Comparison of ENCODE assay signal across 14 mouse cellular contexts in genomic region chr2:68442113-68442717, GRCm38 (mm10). TPM values are rescaled to one million over a fixed set of nuclear protein-coding genes. Genes with fewer than 3 reads are reported as not detected.
DNase-seq lines count a peak whose midpoint lies in the region; ATAC-seq and TF ChIP-seq lines count a peak whose summit lies in the region.
"Had no signal": no experiment of that assay in that cellular context is flagged by ENCODE, and none has a peak within 500 bp of the region (broad histone marks: within the 10 kb centered on the region; RNA-seq: fewer than 3 reads in every experiment).

No protein-coding gene starts in this region.

- no peaks in the 10 kb centered on the region for H3K27me3 ChIP-seq in heart, embryonic 12.5 days (replicated peaks)
- no peaks in the 10 kb centered on the region for H3K27me3 ChIP-seq in kidney, postnatal 0 days (ENCODE audit: insufficient read depth, low read length)
- H3K27me3 ChIP-seq in embryonic facial prominence, embryonic 14.5 days (replicated peaks; ENCODE audit: control insufficient read depth, insufficient read depth, low read length) = no peaks in the 10 kb centered on the region

- H3K27ac ChIP-seq in heart, embryonic 12.5 days (ENCODE audit: poor library complexity, severe bottlenecking) = peak overlapping the region; percentile 63
- H3K27ac ChIP-seq in kidney, postnatal 0 days = no peak overlapping the region
- H3K27ac ChIP-seq in embryonic facial prominence, embryonic 14.5 days (replicated peaks; ENCODE audit: low read depth, low read length) = 0 out of 2 replicates have a peak overlapping the region, but pooled peaks have one; percentile 28

- ATAC-seq in heart, embryonic 12.5 days (ENCODE audit: insufficient number of reproducible peaks, low FRiP score) = 0 out of 2 replicates have a peak, but pooled peaks have one; percentile 10
- no peak for ATAC-seq in kidney, postnatal 0 days (replicated peaks; ENCODE audit: low FRiP score, low read depth)
- no peak for ATAC-seq in embryonic facial prominence, embryonic 14.5 days (ENCODE audit: low read depth)
- ATAC-seq: intestine, postnatal 0 days had no signal

- H3K9me3 ChIP-seq in heart, embryonic 12.5 days (replicated peaks) = no peaks in the 10 kb centered on the region
- H3K9me3 ChIP-seq in kidney, postnatal 0 days (replicated peaks; ENCODE audit: low read length) = no peaks in the 10 kb centered on the region
- H3K9me3 ChIP-seq in embryonic facial prominence, embryonic 14.5 days (ENCODE audit: control insufficient read depth, low read length) = no peaks in the 10 kb centered on the region

- no peak for TF ChIP-seq CTCF in kidney, postnatal 0 days (IDR thresholded peaks at IDR 0.05; ENCODE audit: low read depth)

- H3K9ac ChIP-seq in heart, embryonic 12.5 days = no peak overlapping the region
- no peak overlapping the region for H3K9ac ChIP-seq in kidney, postnatal 0 days (ENCODE audit: low read depth, low read length)
- H3K9ac ChIP-seq in embryonic facial prominence, embryonic 14.5 days (ENCODE audit: low read depth, low read length) = no peak overlapping the region
- H3K9ac ChIP-seq: forebrain, postnatal 0 days had no signal

- DNase-seq in heart, postnatal 36 days = no peak
- DNase-seq in kidney, postnatal 0 days (ENCODE audit: low spot score) = peak; percentile 68
- no peak for DNase-seq in kidney, postnatal 25 days
- DNase-seq in Muller cell, postnatal 12 days (ENCODE audit: inconsistent ontology term) = peak; percentile 17
- DNase-seq in embryonic facial prominence, embryonic 14.5 days (ENCODE audit: low spot score) = peak; percentile 27
- no peak for DNase-seq in frontal cortex, adult 2 months (ENCODE audit: extremely low spot score in 1 of 2, low spot score in 1 of 2)
- no peak for DNase-seq in testis, postnatal 10 days (ENCODE audit: low spot score)
- DNase-seq: adrenal gland, postnatal 14 days; B cell, adult 2 months; cerebellum, postnatal 10 days; forebrain, postnatal 0 days; liver had no signal

- no peak overlapping the region for H3K4me2 ChIP-seq in heart, embryonic 12.5 days
- no peak overlapping the region for H3K4me2 ChIP-seq in kidney, postnatal 0 days (ENCODE audit: low read length)
- H3K4me2 ChIP-seq in embryonic facial prominence, embryonic 14.5 days (ENCODE audit: low read depth, low read length) = no peak overlapping the region

- H3K4me1 ChIP-seq in heart, embryonic 12.5 days (replicated peaks) = peaks cover 69% of the 10 kb centered on the region
- 0 out of 2 replicates have a peak, but pooled peaks cover 3% of the 10 kb centered on the region for H3K4me1 ChIP-seq in kidney, postnatal 0 days (replicated peaks; ENCODE audit: insufficient read depth, low read length)
- peaks cover 17% of the 10 kb centered on the region for H3K4me1 ChIP-seq in embryonic facial prominence, embryonic 14.5 days (ENCODE audit: control insufficient read depth, insufficient read depth, low read length)

- peaks cover 16% of the 10 kb centered on the region for H3K36me3 ChIP-seq in heart, embryonic 12.5 days
- peaks cover 3% of the 10 kb centered on the region; the same call in 1 of the 2 replicates for H3K36me3 ChIP-seq in kidney, postnatal 0 days (ENCODE audit: insufficient read depth, low read length)
- H3K36me3 ChIP-seq in embryonic facial prominence, embryonic 14.5 days (ENCODE audit: control insufficient read depth, insufficient read depth, low read length) = no peaks in the 10 kb centered on the region

- WGBS in heart, embryonic 12.5 days = 36% methylated on average over 5 of the region's 5 CpGs
- WGBS in kidney, postnatal 0 days = 41% methylated on average over 5 of the region's 5 CpGs
- WGBS in embryonic facial prominence, embryonic 14.5 days = 33% methylated on average over 5 of the region's 5 CpGs

- intact Hi-C loops in heart, postnatal 36 days (cut with DNase I) = no loop called here

- no peak overlapping the region for H3K4me3 ChIP-seq in heart, embryonic 12.5 days
- no peak overlapping the region for H3K4me3 ChIP-seq in kidney, postnatal 0 days (replicated peaks; ENCODE audit: low read depth, low read length)
- no peak overlapping the region for H3K4me3 ChIP-seq in embryonic facial prominence, embryonic 14.5 days (ENCODE audit: low read depth, low read length)

RNA-seq across cellular contexts. Expression of gene Stk39, which starts 29.9 kb away (rescaled TPM):
- polyA plus RNA-seq in heart, embryonic 12.5 days (2016; fragmentation: Nextera tagmentation; extraction: Ambion mirVana) = 75.5 and 77.2 TPM in 2 replicates
- 10 to 100 TPM; 67.5 to 80.3 TPM for total RNA-seq in heart, postnatal 36 days (2021)
- polyA plus RNA-seq in kidney, postnatal 0 days (2015; fragmentation: Nextera tagmentation; extraction: Ambion mirVana) = 26.7 and 29.0 TPM in 2 replicates
- 26.9 and 28.9 TPM in 2 replicates for polyA plus RNA-seq in embryonic facial prominence, embryonic 14.5 days (2014; fragmentation: Nextera tagmentation; extraction: Ambion mirVana)
- polyA plus RNA-seq in frontal cortex, adult 2 months (2012; rRNA removed) = 37.2 and 38.1 TPM in 2 replicates

Comparison
In these comparisons a context has a peak if more than half of its experiments do, and no peak if none do; other contexts are left out.
1. DNase-seq: peak in kidney, postnatal 0 days (single experiment), Muller cell, postnatal 12 days (single experiment) and embryonic facial prominence, embryonic 14.5 days (single experiment); none in heart, postnatal 36 days (0 of 2), kidney, postnatal 25 days (0 of 2), frontal cortex, adult 2 months (0 of 2) and testis, postnatal 10 days (single experiment).